22 mouse cellular contexts compared by ENCODE assay signal in genomic region chr17:3457914-3458681, GRCm38 (mm10).
DNase-seq lines count a peak whose midpoint lies in the region; ATAC-seq lines count a peak whose summit lies in the region.
"Had no signal": no experiment of that assay in that cellular context is flagged by ENCODE, and none has a peak within 500 bp of the region (broad histone marks: within the 10 kb centered on the region; RNA-seq: fewer than 3 reads in every experiment).

No protein-coding gene starts in this region.

- H3K27ac ChIP-seq in embryonic facial prominence, embryonic 13.5 days: peak overlapping the region; percentile 33; the same call in 1 of the 2 replicates
- H3K27ac ChIP-seq in embryonic facial prominence, embryonic 10.5 days (replicated peaks): no peak overlapping the region
- H3K27ac ChIP-seq in midbrain, embryonic 11.5 days (ENCODE audit: low read depth, low read length): no peak overlapping the region
- H3K27ac ChIP-seq in midbrain, embryonic 13.5 days: no peak overlapping the region
- peak overlapping the region; percentile 38; the same call in 1 of the 2 replicates for H3K27ac ChIP-seq in limb, embryonic 15.5 days
- H3K27ac ChIP-seq: embryonic facial prominence, embryonic 12.5 days; heart, adult 2 months; heart, embryonic 10.5 days; heart, embryonic 13.5 days; hindbrain, embryonic 12.5 days; hindbrain, embryonic 15.5 days had no signal

- 63% methylated on average over 2 of the region's 2 CpGs for WGBS in embryonic facial prominence, embryonic 13.5 days
- 68% methylated on average over 2 of the region's 2 CpGs for WGBS in embryonic facial prominence, embryonic 10.5 days
- 68% methylated on average over 2 of the region's 2 CpGs for WGBS in midbrain, embryonic 11.5 days
- WGBS in midbrain, embryonic 13.5 days: 59% methylated on average over 2 of the region's 2 CpGs
- 36% methylated on average over 2 of the region's 2 CpGs for WGBS in limb, embryonic 15.5 days

- H3K9ac ChIP-seq in embryonic facial prominence, embryonic 13.5 days: no peak overlapping the region
- H3K9ac ChIP-seq in midbrain, embryonic 11.5 days (ENCODE audit: low read length): no peak overlapping the region
- no peak overlapping the region for H3K9ac ChIP-seq in midbrain, embryonic 13.5 days (replicated peaks)
- H3K9ac ChIP-seq in limb, embryonic 15.5 days: no peak overlapping the region
- H3K9ac ChIP-seq: embryonic facial prominence, embryonic 12.5 days; forebrain, postnatal 0 days; heart, embryonic 13.5 days; hindbrain, embryonic 12.5 days; hindbrain, embryonic 15.5 days had no signal

- DNase-seq in embryonic facial prominence, embryonic 10.5 days (ENCODE audit: low spot score): no peak
- DNase-seq in midbrain, embryonic 11.5 days (ENCODE audit: low spot score, missing footprints): peak; percentile 45
- DNase-seq in cerebellum, adult 9-11 months: no peak
- DNase-seq: adrenal gland, adult 8-10 months; adrenal gland, postnatal 25 days; cerebellum, adult 11-12 months; cerebellum, adult 8-10 months; cerebellum, postnatal 14 days; forebrain, postnatal 0 days; gastrocnemius, postnatal 25 days; heart, adult 2 months; heart, postnatal 14 days had no signal

- peaks cover 4% of the 10 kb centered on the region for H3K4me1 ChIP-seq in embryonic facial prominence, embryonic 13.5 days
- peaks cover 8% of the 10 kb centered on the region for H3K4me1 ChIP-seq in embryonic facial prominence, embryonic 10.5 days
- H3K4me1 ChIP-seq in midbrain, embryonic 11.5 days (ENCODE audit: control insufficient read depth, insufficient read depth, low read length): peaks cover 9% of the 10 kb centered on the region; the same call in 1 of the 2 replicates
- 0 out of 2 replicates have a peak, but pooled peaks cover 5% of the 10 kb centered on the region for H3K4me1 ChIP-seq in midbrain, embryonic 13.5 days (replicated peaks)
- H3K4me1 ChIP-seq in limb, embryonic 15.5 days: peaks cover 8% of the 10 kb centered on the region; the same call in 1 of the 2 replicates
- H3K4me1 ChIP-seq: hindbrain, embryonic 12.5 days had no signal

- no peak overlapping the region for H3K4me2 ChIP-seq in embryonic facial prominence, embryonic 13.5 days
- H3K4me2 ChIP-seq in midbrain, embryonic 11.5 days: no peak overlapping the region
- no peak overlapping the region for H3K4me2 ChIP-seq in midbrain, embryonic 13.5 days (replicated peaks)
- no peak overlapping the region for H3K4me2 ChIP-seq in limb, embryonic 15.5 days
- H3K4me2 ChIP-seq: embryonic facial prominence, embryonic 12.5 days; heart, embryonic 13.5 days; hindbrain, embryonic 12.5 days; hindbrain, embryonic 15.5 days had no signal

- H3K4me3 ChIP-seq in embryonic facial prominence, embryonic 13.5 days: no peak overlapping the region
- no peak overlapping the region for H3K4me3 ChIP-seq in embryonic facial prominence, embryonic 10.5 days
- H3K4me3 ChIP-seq in midbrain, embryonic 11.5 days (ENCODE audit: low read depth, low read length): no peak overlapping the region
- no peak overlapping the region for H3K4me3 ChIP-seq in midbrain, embryonic 13.5 days (replicated peaks)
- no peak overlapping the region for H3K4me3 ChIP-seq in limb, embryonic 15.5 days
- H3K4me3 ChIP-seq: embryonic facial prominence, embryonic 12.5 days; heart, adult 2 months; heart, embryonic 10.5 days; heart, embryonic 13.5 days; hindbrain, embryonic 12.5 days; hindbrain, embryonic 15.5 days had no signal

- no peaks in the 10 kb centered on the region for H3K9me3 ChIP-seq in embryonic facial prominence, embryonic 13.5 days
- no peaks in the 10 kb centered on the region for H3K9me3 ChIP-seq in embryonic facial prominence, embryonic 10.5 days
- H3K9me3 ChIP-seq in midbrain, embryonic 11.5 days (ENCODE audit: control insufficient read depth, low read length): no peaks in the 10 kb centered on the region
- no peaks in the 10 kb centered on the region for H3K9me3 ChIP-seq in midbrain, embryonic 13.5 days
- H3K9me3 ChIP-seq in limb, embryonic 15.5 days: no peaks in the 10 kb centered on the region
- H3K9me3 ChIP-seq: embryonic facial prominence, embryonic 12.5 days; heart, embryonic 10.5 days; heart, embryonic 13.5 days; hindbrain, embryonic 12.5 days; hindbrain, embryonic 15.5 days had no signal

- ATAC-seq in embryonic facial prominence, embryonic 13.5 days (ENCODE audit: insufficient number of reproducible peaks, insufficient read depth, low FRiP score, low TSS enrichment, low read depth): peak; percentile 59
- no peak for ATAC-seq in midbrain, embryonic 11.5 days (ENCODE audit: low FRiP score)
- ATAC-seq in midbrain, embryonic 13.5 days: no peak
- ATAC-seq in limb, embryonic 15.5 days (ENCODE audit: insufficient number of reproducible peaks, low FRiP score, low TSS enrichment, low read depth): 0 out of 2 replicates have a peak, but pooled peaks have one; percentile 67
- ATAC-seq: activated CD4-positive, CD25-positive, alpha-beta regulatory T cell, adult 4 months; forebrain, embryonic 14.5 days; forebrain, postnatal 0 days had no signal

- no peaks in the 10 kb centered on the region for H3K27me3 ChIP-seq in embryonic facial prominence, embryonic 13.5 days
- H3K27me3 ChIP-seq in embryonic facial prominence, embryonic 10.5 days (replicated peaks; ENCODE audit: low read depth, poor library complexity, severe bottlenecking): no peaks in the 10 kb centered on the region
- H3K27me3 ChIP-seq in midbrain, embryonic 11.5 days (ENCODE audit: control insufficient read depth, insufficient read depth, low read length): no peaks in the 10 kb centered on the region
- H3K27me3 ChIP-seq in midbrain, embryonic 13.5 days: no peaks in the 10 kb centered on the region
- H3K27me3 ChIP-seq in limb, embryonic 15.5 days: no peaks in the 10 kb centered on the region
- H3K27me3 ChIP-seq: embryonic facial prominence, embryonic 12.5 days; heart, embryonic 13.5 days; hindbrain, embryonic 12.5 days; hindbrain, embryonic 15.5 days had no signal

- peaks cover 41% of the 10 kb centered on the region for H3K36me3 ChIP-seq in embryonic facial prominence, embryonic 13.5 days
- H3K36me3 ChIP-seq in embryonic facial prominence, embryonic 10.5 days (replicated peaks): no peaks in the 10 kb centered on the region
- H3K36me3 ChIP-seq in midbrain, embryonic 11.5 days (ENCODE audit: control insufficient read depth, insufficient read depth, low read length): no peaks in the 10 kb centered on the region
- H3K36me3 ChIP-seq in midbrain, embryonic 13.5 days: no peaks in the 10 kb centered on the region
- peaks cover 24% of the 10 kb centered on the region; the same call in 1 of the 2 replicates for H3K36me3 ChIP-seq in limb, embryonic 15.5 days
- H3K36me3 ChIP-seq: heart, embryonic 10.5 days; heart, embryonic 13.5 days; hindbrain, embryonic 12.5 days; hindbrain, embryonic 15.5 days had no signal

Comparison
In these comparisons a context has a peak if more than half of its experiments do, and no peak if none do; other contexts are left out.
1. H3K27ac ChIP-seq: peak in embryonic facial prominence, embryonic 13.5 days (single experiment) and limb, embryonic 15.5 days (single experiment); none in embryonic facial prominence, embryonic 10.5 days (single experiment), midbrain, embryonic 11.5 days (single experiment) and midbrain, embryonic 13.5 days (single experiment).
2. ATAC-seq: peak in embryonic facial prominence, embryonic 13.5 days (single experiment) and limb, embryonic 15.5 days (single experiment); none in midbrain, embryonic 11.5 days (single experiment) and midbrain, embryonic 13.5 days (single experiment).